In the genomic region with DNA sequence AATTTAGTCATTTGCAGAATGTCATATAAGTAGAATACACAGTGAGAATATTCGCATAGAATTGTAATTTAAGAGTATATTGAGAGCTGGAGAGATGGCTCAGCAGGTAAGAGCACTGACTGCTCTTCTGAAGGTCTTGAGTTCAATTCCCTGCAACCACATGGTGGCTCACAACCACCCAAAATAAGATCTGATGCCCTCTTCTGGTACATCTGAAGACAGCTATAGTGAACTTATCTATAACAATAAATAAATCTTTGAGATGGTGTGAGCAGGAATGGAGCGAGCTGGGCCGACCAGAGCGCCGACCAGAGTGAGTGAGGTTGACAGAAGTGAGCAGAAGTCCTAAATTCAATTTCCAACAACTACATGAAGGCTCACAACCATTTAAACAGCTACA, we compare ENCODE assay signal across 16 mouse cellular contexts.
"Had no signal": no experiment of that assay in that cellular context is flagged by ENCODE, and none has a peak within 500 bp of the region (broad histone marks: within the 10 kb centered on the region; RNA-seq: fewer than 3 reads in every experiment).

No protein-coding gene starts in this region.

- ATAC-seq: lung, postnatal 0 days; midbrain, embryonic 13.5 days; midbrain, embryonic 15.5 days had no signal

- H3K27ac ChIP-seq: lung, embryonic 15.5 days; macrophage; midbrain, embryonic 13.5 days; midbrain, embryonic 15.5 days; neural tube, embryonic 12.5 days; stomach, embryonic 15.5 days; stomach, postnatal 0 days had no signal

- DNase-seq: lung, postnatal 14 days; lung, postnatal 36 days; right cerebral cortex, postnatal 14 days; thymus, adult 2 months; thymus, postnatal 25 days; thymus, postnatal 4 days had no signal

- H3K4me3 ChIP-seq: lung, embryonic 15.5 days; megakaryocyte, embryonic 14.5 days; midbrain, embryonic 13.5 days; midbrain, embryonic 15.5 days; neural tube, embryonic 12.5 days; stomach, embryonic 15.5 days had no signal

- H3K9me3 ChIP-seq: lung, embryonic 15.5 days; megakaryocyte, embryonic 14.5 days; midbrain, embryonic 13.5 days; midbrain, embryonic 15.5 days; neural tube, embryonic 12.5 days; stomach, embryonic 15.5 days had no signal

- H3K36me3 ChIP-seq: lung, embryonic 15.5 days; midbrain, embryonic 15.5 days; neural tube, embryonic 12.5 days; stomach, embryonic 15.5 days had no signal

- H3K27me3 ChIP-seq: midbrain, embryonic 13.5 days; midbrain, embryonic 15.5 days; neural tube, embryonic 12.5 days had no signal

- H3K4me2 ChIP-seq: lung, embryonic 15.5 days; midbrain, embryonic 11.5 days; midbrain, embryonic 13.5 days; midbrain, embryonic 15.5 days; neural tube, embryonic 12.5 days; stomach, embryonic 15.5 days had no signal

- H3K9ac ChIP-seq: lung, embryonic 15.5 days; midbrain, embryonic 13.5 days; midbrain, embryonic 15.5 days; neural tube, embryonic 12.5 days; stomach, embryonic 15.5 days had no signal
